Comparison of ENCODE assay signal across 13 mouse cellular contexts in the genomic region with DNA sequence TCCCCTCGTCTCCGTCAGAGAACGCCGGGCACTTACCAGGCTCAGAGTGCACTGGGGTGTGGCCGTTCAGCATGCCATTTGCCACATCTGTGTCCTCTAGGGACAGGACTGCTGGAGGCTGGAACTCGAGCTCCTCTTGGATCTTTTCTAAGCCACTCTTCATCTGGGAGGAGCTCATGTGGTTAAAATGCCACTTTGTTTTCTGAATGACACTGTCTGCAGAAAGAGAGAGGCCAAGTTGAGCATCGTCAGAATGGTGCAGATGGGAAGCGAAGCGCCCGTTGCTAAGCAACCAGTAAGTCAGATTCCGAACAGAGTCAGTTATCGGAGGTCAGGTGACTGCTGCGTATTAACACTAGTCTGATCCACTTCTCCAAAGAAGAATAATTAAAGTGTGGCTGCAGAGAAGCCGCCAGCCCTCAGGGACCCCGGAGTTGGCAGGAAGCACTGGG. TPM values are rescaled to one million over a fixed set of nuclear protein-coding genes. Genes with fewer than 3 reads are reported as not detected.
A peak's percentile ranks its signal among the peaks of the same experiment; 100 is the strongest.
DNase-seq lines count a peak whose midpoint lies in the region; ATAC-seq lines count a peak whose summit lies in the region.
"Had no signal": no experiment of that assay in that cellular context is flagged by ENCODE, and none has a peak within 500 bp of the region (broad histone marks: within the 10 kb centered on the region; RNA-seq: fewer than 3 reads in every experiment).

No protein-coding gene starts in this region.

- H3K27me3 ChIP-seq in embryonic facial prominence, embryonic 12.5 days: no peaks in the 10 kb centered on the region
- H3K27me3 ChIP-seq: heart, embryonic 13.5 days had no signal

- 63% methylated on average over 15 of the region's 15 CpGs for WGBS in embryonic facial prominence, embryonic 12.5 days

- H3K27ac ChIP-seq in embryonic facial prominence, embryonic 12.5 days: peak overlapping the region; percentile 51; the same call in 1 of the 2 replicates
- H3K27ac ChIP-seq: heart, embryonic 13.5 days had no signal

- H3K4me1 ChIP-seq in embryonic facial prominence, embryonic 12.5 days: 0 out of 2 replicates have a peak, but pooled peaks cover 5% of the 10 kb centered on the region
- H3K4me1 ChIP-seq: heart, embryonic 13.5 days had no signal

- ATAC-seq in embryonic facial prominence, embryonic 12.5 days (ENCODE audit: insufficient number of reproducible peaks, insufficient read depth, low FRiP score, low TSS enrichment): no peak
- no peak for ATAC-seq in granulocyte monocyte progenitor cell, adult 5-6 weeks (replicated peaks; ENCODE audit: poor library complexity, severe bottlenecking)

- no peaks in the 10 kb centered on the region for H3K9me3 ChIP-seq in embryonic facial prominence, embryonic 12.5 days
- H3K9me3 ChIP-seq: heart, embryonic 13.5 days had no signal

- peaks cover 56% of the 10 kb centered on the region for H3K36me3 ChIP-seq in embryonic facial prominence, embryonic 12.5 days

- H3K4me2 ChIP-seq in embryonic facial prominence, embryonic 12.5 days (replicated peaks): no peak overlapping the region
- H3K4me2 ChIP-seq: heart, embryonic 13.5 days had no signal

- H3K4me3 ChIP-seq in embryonic facial prominence, embryonic 12.5 days: no peak overlapping the region
- H3K4me3 ChIP-seq: heart, embryonic 13.5 days had no signal

- peak; percentile 59 to 65 for DNase-seq in frontal cortex, postnatal 10 days (ENCODE audit: low spot score in 2 of 2)
- DNase-seq in left cerebral cortex, adult 18-20 months (ENCODE audit: low spot score in 2 of 2): peak; percentile 29 to 54
- DNase-seq in retina, adult 2 months (ENCODE audit: low read depth, low spot score): peak; percentile 66
- DNase-seq in yolk sac, embryonic 10.5 days (ENCODE audit: low spot score): no peak
- DNase-seq in cerebellum, adult 8-10 months: no peak
- DNase-seq in kidney, postnatal 10 days: no peak
- DNase-seq: kidney, postnatal 4 days; lung, adult 18-20 months had no signal

- no peak overlapping the region for H3K9ac ChIP-seq in embryonic facial prominence, embryonic 12.5 days
- H3K9ac ChIP-seq: heart, embryonic 13.5 days had no signal

RNA-seq across cellular contexts. Expression of a gene that starts 15.1 kb away (rescaled TPM):
- polyA plus RNA-seq in embryonic facial prominence, embryonic 12.5 days (2016; fragmentation: Nextera tagmentation; extraction: Ambion mirVana): 16.8 and 18.0 TPM in 2 replicates
- 10 to 100 TPM; 28.9 to 29.4 TPM for total RNA-seq in left cerebral cortex, adult 18-20 months (2021)
- 14.7 and 18.2 TPM in 2 replicates for total RNA-seq in granulocyte monocyte progenitor cell, adult 5-6 weeks (2014; fragmentation: Nextera tagmentation)
- total RNA-seq in granulocyte monocyte progenitor cell, adult 5-6 weeks (2017): 4.7 and 10.5 TPM in 2 replicates

RNA-seq across cellular contexts. Expression of a gene that starts 19.9 kb away (rescaled TPM):
- 96.2 and 117 TPM in 2 replicates for polyA plus RNA-seq in embryonic facial prominence, embryonic 12.5 days (2016; fragmentation: Nextera tagmentation; extraction: Ambion mirVana)
- total RNA-seq in left cerebral cortex, adult 18-20 months (2021): 10 to 100 TPM; 73.2 to 83.3 TPM
- 25.7 and 67.5 TPM in 2 replicates for total RNA-seq in granulocyte monocyte progenitor cell, adult 5-6 weeks (2014; fragmentation: Nextera tagmentation)
- 44.9 and 59.5 TPM in 2 replicates for total RNA-seq in granulocyte monocyte progenitor cell, adult 5-6 weeks (2017)

RNA-seq across cellular contexts. Expression of a gene that starts 28.7 kb away (rescaled TPM):
- 73.7 and 85.5 TPM in 2 replicates for polyA plus RNA-seq in embryonic facial prominence, embryonic 12.5 days (2016; fragmentation: Nextera tagmentation; extraction: Ambion mirVana)
- 100 to 1,000 TPM; 103 to 112 TPM for total RNA-seq in left cerebral cortex, adult 18-20 months (2021)
- total RNA-seq in granulocyte monocyte progenitor cell, adult 5-6 weeks (2014; fragmentation: Nextera tagmentation): 140 and 176 TPM in 2 replicates
- total RNA-seq in granulocyte monocyte progenitor cell, adult 5-6 weeks (2017): 130 and 131 TPM in 2 replicates

RNA-seq across cellular contexts. Expression of a gene that starts 47.7 kb away (rescaled TPM):
- 0.62 and 0.73 TPM in 2 replicates for polyA plus RNA-seq in embryonic facial prominence, embryonic 12.5 days (2016; fragmentation: Nextera tagmentation; extraction: Ambion mirVana)
- total RNA-seq in left cerebral cortex, adult 18-20 months (2021): 10 to 100 TPM; 22.1 to 35.8 TPM
- not detected in 2 replicates for total RNA-seq in granulocyte monocyte progenitor cell, adult 5-6 weeks (2014; fragmentation: Nextera tagmentation)
- total RNA-seq in granulocyte monocyte progenitor cell, adult 5-6 weeks (2017): not detected in 2 replicates

RNA-seq across cellular contexts. Expression of a gene that starts 48.3 kb away (rescaled TPM):
- 0.63 TPM in 1 of 2 replicates, not detected in the other for polyA plus RNA-seq in embryonic facial prominence, embryonic 12.5 days (2016; fragmentation: Nextera tagmentation; extraction: Ambion mirVana)
- 1 to 10 TPM; 1.4 to 1.8 TPM for total RNA-seq in left cerebral cortex, adult 18-20 months (2021)
- total RNA-seq in granulocyte monocyte progenitor cell, adult 5-6 weeks (2014; fragmentation: Nextera tagmentation): not detected in 2 replicates
- not detected in 2 replicates for total RNA-seq in granulocyte monocyte progenitor cell, adult 5-6 weeks (2017)
- total RNA-seq: adrenal gland, adult 18-20 months; neutrophil, adult 5-6 weeks had no signal
- polyA plus RNA-seq: heart, embryonic 13.5 days had no signal

Comparison
In these comparisons a context has a peak if more than half of its experiments do, and no peak if none do; other contexts are left out.
1. DNase-seq: peak in frontal cortex, postnatal 10 days (2 of 2), left cerebral cortex, adult 18-20 months (2 of 2) and retina, adult 2 months (single experiment); none in yolk sac, embryonic 10.5 days (single experiment), cerebellum, adult 8-10 months (single experiment) and kidney, postnatal 10 days (single experiment).